Mouse (Mus musculus) brain, embryonic 14.5 days (tissue): ENCODE results near the gene App.

Source experiments
- CTCF ChIP-seq: fragments of 200-500 bp; IDR thresholded peaks from 2 replicates; pipeline ENCODE4 v1.5.1; 2012; ENCODE audit warnings: inconsistent platforms, mild to moderate bottlenecking, moderate library complexity, borderline replicate concordance; ENCODE audit not compliant: insufficient read depth, insufficient read length; ENCODE audit errors: extremely low read depth
- POLR2A ChIP-seq: fragments of 200-500 bp; IDR thresholded peaks from 2 replicates; pipeline ENCODE4 v1.6.1; 2012; ENCODE audit warnings: mild to moderate bottlenecking, inconsistent platforms, borderline replicate concordance; ENCODE audit not compliant: poor library complexity, insufficient read depth, insufficient read length, severe bottlenecking; ENCODE audit errors: extremely low read depth

DNA sequence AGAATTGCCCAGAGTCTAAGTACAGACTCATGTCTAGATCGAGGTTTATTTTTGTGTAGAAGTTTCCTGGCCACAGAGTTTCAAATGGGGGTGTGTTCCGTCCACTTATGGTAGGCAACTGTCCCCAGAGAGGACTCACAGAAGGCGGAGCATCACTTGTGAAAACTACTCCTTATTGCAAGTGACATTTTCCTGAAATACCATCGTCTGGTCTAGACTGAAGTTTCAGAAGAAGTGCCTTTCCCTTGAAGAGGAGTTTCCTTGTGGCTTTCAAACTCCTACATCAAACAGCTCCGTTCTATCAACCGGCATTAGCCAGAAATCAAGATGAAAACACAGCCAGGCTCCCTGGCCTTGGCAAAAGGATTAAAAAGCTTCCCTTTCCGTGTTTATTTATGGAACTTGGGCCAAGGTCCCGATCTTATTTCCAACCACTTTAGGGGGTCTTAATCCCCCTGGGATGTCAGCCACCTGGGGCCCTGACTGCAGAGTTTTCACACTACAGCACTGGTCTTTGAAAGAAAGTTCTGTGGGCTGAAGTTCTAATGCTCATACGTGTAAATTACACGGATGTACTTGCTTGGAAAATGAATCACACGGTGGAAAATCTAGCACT lies 187.4 kb downstream of the App start:
- TF ChIP-seq CTCF: no peak
- no peak for TF ChIP-seq POLR2A
